ENCODE assay signal across 8 mouse cellular contexts in genomic region chr2:178142291-178143023, GRCm38 (mm10). TPM values are rescaled to one million over a fixed set of nuclear protein-coding genes. Genes with fewer than 3 reads are reported as not detected.
A peak's percentile ranks its signal among the peaks of the same experiment; 100 is the strongest.
DNase-seq lines count a peak whose midpoint lies in the region; ATAC-seq and TF ChIP-seq lines count a peak whose summit lies in the region.

No protein-coding gene starts in this region.

- 8% methylated on average over 40 of the region's 42 CpGs for WGBS in intestine, postnatal 0 days
- 7% methylated on average over 42 of the region's 42 CpGs for WGBS in stomach, embryonic 15.5 days

- H3K4me1 ChIP-seq in megakaryocyte, embryonic 14.5 days: peaks cover 73% of the 10 kb centered on the region
- no peaks in the 10 kb centered on the region for H3K4me1 ChIP-seq in intestine, postnatal 0 days (replicated peaks; ENCODE audit: control insufficient read depth, insufficient read depth, low read length)
- peaks cover 6% of the 10 kb centered on the region; the same call in 1 of the 2 replicates for H3K4me1 ChIP-seq in stomach, embryonic 15.5 days

- H3K4me3 ChIP-seq in gastrocnemius, adult 2 months: peak overlapping the region; percentile 15; the same call in 1 of the 2 replicates
- H3K4me3 ChIP-seq in megakaryocyte, embryonic 14.5 days (replicated peaks): peak overlapping the region; percentile 82
- H3K4me3 ChIP-seq in intestine, postnatal 0 days (ENCODE audit: low read depth, low read length): 0 out of 2 replicates have a peak overlapping the region, but pooled peaks have one; percentile 9
- peak overlapping the region; percentile 24 for H3K4me3 ChIP-seq in stomach, embryonic 15.5 days (replicated peaks)

- ATAC-seq in megakaryocyte, adult 5-6 weeks (ENCODE audit: poor library complexity, severe bottlenecking): no peak
- ATAC-seq in intestine, postnatal 0 days: no peak
- ATAC-seq in stomach, embryonic 15.5 days (ENCODE audit: insufficient read depth, low FRiP score, low read depth): no peak

- no peaks in the 10 kb centered on the region; the same call in 1 of the 2 replicates for H3K9me3 ChIP-seq in megakaryocyte, embryonic 14.5 days
- no peaks in the 10 kb centered on the region for H3K9me3 ChIP-seq in intestine, postnatal 0 days (ENCODE audit: control insufficient read depth)
- no peaks in the 10 kb centered on the region for H3K9me3 ChIP-seq in stomach, embryonic 15.5 days

- no peak for TF ChIP-seq CTCF in gastrocnemius, adult 2 months (IDR thresholded peaks at IDR 0.05)
- no peak for TF ChIP-seq CTCF in intestine, postnatal 0 days (IDR thresholded peaks at IDR 0.05; ENCODE audit: low read depth)

- no peak overlapping the region for H3K27ac ChIP-seq in gastrocnemius, adult 2 months
- H3K27ac ChIP-seq in intestine, postnatal 0 days (ENCODE audit: low read depth, low read length): no peak overlapping the region
- H3K27ac ChIP-seq in stomach, embryonic 15.5 days: no peak overlapping the region

- no peaks in the 10 kb centered on the region for H3K36me3 ChIP-seq in megakaryocyte, embryonic 14.5 days (replicated peaks; ENCODE audit: low read length)
- H3K36me3 ChIP-seq in intestine, postnatal 0 days (ENCODE audit: control insufficient read depth, insufficient read depth): no peaks in the 10 kb centered on the region
- H3K36me3 ChIP-seq in stomach, embryonic 15.5 days: no peaks in the 10 kb centered on the region

- H3K27me3 ChIP-seq in megakaryocyte, embryonic 14.5 days (replicated peaks): peaks cover 48% of the 10 kb centered on the region
- peaks cover 19% of the 10 kb centered on the region for H3K27me3 ChIP-seq in intestine, postnatal 0 days (replicated peaks; ENCODE audit: control insufficient read depth, insufficient read depth, low read length)
- H3K27me3 ChIP-seq in stomach, embryonic 15.5 days (replicated peaks): peaks cover 24% of the 10 kb centered on the region; the same call in 1 of the 2 replicates

- intact Hi-C loops in gastrocnemius, adult 2 months (cut with DNase I): no loop called here

- no peak for DNase-seq in gastrocnemius, adult 2 months
- DNase-seq in gastrocnemius, postnatal 4 days (ENCODE audit: low spot score in 2 of 2): no peak
- DNase-seq in ovary, adult 18-20 months (ENCODE audit: low spot score): no peak
- DNase-seq in thymus, postnatal 10 days (ENCODE audit: low spot score in 2 of 2): no peak

- peak overlapping the region; percentile 3; the same call in 1 of the 2 replicates for H3K9ac ChIP-seq in intestine, postnatal 0 days (ENCODE audit: low read depth, low read length)
- H3K9ac ChIP-seq in stomach, embryonic 15.5 days: no peak overlapping the region

- H3K4me2 ChIP-seq in intestine, postnatal 0 days (replicated peaks; ENCODE audit: low read depth): peak overlapping the region; percentile 40
- peak overlapping the region; percentile 48 for H3K4me2 ChIP-seq in stomach, embryonic 15.5 days

RNA-seq across cellular contexts. Expression of gene Phactr3, which starts 23.7 kb away (rescaled TPM):
- total RNA-seq in gastrocnemius, adult 2 months (2021): under 1 TPM in 1 of 2 experiments, not detected in 1; 0.11 TPM
- under 1 TPM; 0.17 to 0.29 TPM for total RNA-seq in gastrocnemius, postnatal 4 days (2021)
- 1.2 and 2.3 TPM in 2 replicates for polyA plus RNA-seq in megakaryocyte, embryonic 14.5 days (2012; ENCODE audit: insufficient read depth, low replicate concordance)
- total RNA-seq in megakaryocyte, adult 5-6 weeks (2015): 1.5 TPM in 1 of 2 replicates, not detected in the other
- total RNA-seq in megakaryocyte, adult 5-6 weeks (2017): not detected in 2 replicates
- 2.2 and 2.3 TPM in 2 replicates for polyA plus RNA-seq in intestine, postnatal 0 days (2015; fragmentation: Nextera tagmentation; extraction: Ambion mirVana)
- polyA plus RNA-seq in stomach, embryonic 15.5 days (2015; fragmentation: Nextera tagmentation; extraction: Ambion mirVana): 2.3 and 2.8 TPM in 2 replicates

Comparison
In these comparisons a context has a peak if more than half of its experiments do, and no peak if none do; other contexts are left out.
1. H3K4me3 ChIP-seq: peak in every context shown above with its lines; median percentile 82 in megakaryocyte, embryonic 14.5 days; 24 in stomach, embryonic 15.5 days; 15 in gastrocnemius, adult 2 months; 9 in intestine, postnatal 0 days.